Mouse (Mus musculus): ENCODE data around the gene Psma4. TPM values are rescaled to one million over a fixed set of nuclear protein-coding genes. Genes with fewer than 3 reads are reported as not detected.
A peak's percentile ranks its signal among the peaks of the same experiment; 100 is the strongest.

Psma4 gene
- polyA plus RNA-seq, 1 experiment from 2014 or later = 272 TPM

GRCm38 (mm10) chr9:54969972-54970637 is 19.5 kb downstream of the Psma4 start:
- Histone ChIP-seq H3K9ac (replicated peaks; ENCODE audit: low read depth, low read length) (no peak overlapping the region), H3K4me3 (ENCODE audit: low read depth, low read length) (no peak overlapping the region), H3K27me3 (ENCODE audit: control insufficient read depth, insufficient read depth, low read length) (no peaks in the 10 kb centered on the region), H3K27ac (ENCODE audit: low read depth, low read length) (no peak overlapping the region), H3K36me3 (ENCODE audit: control insufficient read depth, insufficient read depth, low read length) (no peaks in the 10 kb centered on the region), H3K4me1 (ENCODE audit: control insufficient read depth, insufficient read depth, low read length) (no peaks in the 10 kb centered on the region), H3K4me2 (ENCODE audit: low read depth, low read length) (no peak overlapping the region), H3K9me3 (ENCODE audit: control insufficient read depth, low read length) (no peaks in the 10 kb centered on the region)
- no peak for ATAC-seq (ENCODE audit: low read depth)
- 71% methylated on average over 8 of the region's 8 CpGs for WGBS

- Histone ChIP-seq H3K4me1 (ENCODE audit: control insufficient read depth, insufficient read depth, low read length) (peaks cover 7% of the 10 kb centered on the region; the same call in 1 of the 2 replicates), H3K27ac (ENCODE audit: low read depth, low read length) (no peak within 1 kb of the TSS), H3K4me2 (ENCODE audit: low read depth, low read length) (peak within 1 kb of the TSS; percentile 78), H3K36me3 (ENCODE audit: control insufficient read depth, insufficient read depth, low read length) (no peaks in the 10 kb centered on the region), H3K9me3 (ENCODE audit: control insufficient read depth, low read length) (no peaks in the 10 kb centered on the region), H3K4me3 (ENCODE audit: low read depth, low read length) (peak within 1 kb of the TSS; percentile 62), H3K27me3 (ENCODE audit: control insufficient read depth, insufficient read depth, low read length) (peaks cover 13% of the 10 kb centered on the region), H3K9ac (replicated peaks; ENCODE audit: low read depth, low read length) (peak within 1 kb of the TSS; percentile 59)
- ATAC-seq (ENCODE audit: low read depth) = 0 out of 2 replicates have a peak, but pooled peaks have one; percentile 15
- WGBS = 42% methylated on average over 8 of the region's 8 CpGs
Measured at GRCm38 (mm10) chr9:54980674-54981073, 30.1 kb downstream of the Psma4 start, which contains the start of gene Chrna5. Gene Chrna5, plus strand, starts transcription at chr9:54980880.

- Histone ChIP-seq H3K4me3 (ENCODE audit: low read depth, low read length) (peak overlapping the region; percentile 62), H3K9me3 (ENCODE audit: control insufficient read depth, low read length) (no peaks in the 10 kb centered on the region), H3K27ac (ENCODE audit: low read depth, low read length) (no peak overlapping the region), H3K4me1 (ENCODE audit: control insufficient read depth, insufficient read depth, low read length) (peaks cover 7% of the 10 kb centered on the region; the same call in 1 of the 2 replicates), H3K9ac (replicated peaks; ENCODE audit: low read depth, low read length) (peak overlapping the region; percentile 59), H3K36me3 (ENCODE audit: control insufficient read depth, insufficient read depth, low read length) (no peaks in the 10 kb centered on the region), H3K4me2 (ENCODE audit: low read depth, low read length) (peak overlapping the region; percentile 78), H3K27me3 (ENCODE audit: control insufficient read depth, insufficient read depth, low read length) (peaks cover 13% of the 10 kb centered on the region)
- under 1% methylated on average over 55 of the region's 85 CpGs for WGBS
- ATAC-seq (ENCODE audit: low read depth) = peak; percentile 90
Measured at GRCm38 (mm10) chr9:54981291-54982191, 31.0 kb downstream of the Psma4 start.

- Histone ChIP-seq H3K27me3 (ENCODE audit: control insufficient read depth, insufficient read depth, low read length) (peaks cover 13% of the 10 kb centered on the region), H3K4me2 (ENCODE audit: low read depth, low read length) (peak overlapping the region; percentile 78), H3K4me3 (ENCODE audit: low read depth, low read length) (peak overlapping the region; percentile 62; the same call in 1 of the 2 replicates), H3K27ac (ENCODE audit: low read depth, low read length) (no peak overlapping the region), H3K9ac (replicated peaks; ENCODE audit: low read depth, low read length) (0 out of 2 replicates have a peak overlapping the region, but pooled peaks have one; percentile 3), H3K9me3 (ENCODE audit: control insufficient read depth, low read length) (no peaks in the 10 kb centered on the region), H3K36me3 (ENCODE audit: control insufficient read depth, insufficient read depth, low read length) (no peaks in the 10 kb centered on the region), H3K4me1 (ENCODE audit: control insufficient read depth, insufficient read depth, low read length) (peaks cover 7% of the 10 kb centered on the region; the same call in 1 of the 2 replicates)
- WGBS = 4% methylated on average over 7 of the region's 7 CpGs
- no peak for ATAC-seq (ENCODE audit: low read depth)
Measured at GRCm38 (mm10) chr9:54982401-54982800, 31.8 kb downstream of the Psma4 start.

- no peak for ATAC-seq (ENCODE audit: low read depth)
- Histone ChIP-seq H3K4me3 (ENCODE audit: low read depth, low read length) (no peak overlapping the region), H3K4me1 (ENCODE audit: control insufficient read depth, insufficient read depth, low read length) (no peaks in the 10 kb centered on the region), H3K36me3 (ENCODE audit: control insufficient read depth, insufficient read depth, low read length) (no peaks in the 10 kb centered on the region), H3K27me3 (ENCODE audit: control insufficient read depth, insufficient read depth, low read length) (no peaks in the 10 kb centered on the region), H3K27ac (ENCODE audit: low read depth, low read length) (no peak overlapping the region), H3K9me3 (ENCODE audit: control insufficient read depth, low read length) (no peaks in the 10 kb centered on the region), H3K4me2 (ENCODE audit: low read depth, low read length) (no peak overlapping the region), H3K9ac (replicated peaks; ENCODE audit: low read depth, low read length) (no peak overlapping the region)
- 85% methylated on average over 3 of the region's 3 CpGs for WGBS
Measured at GRCm38 (mm10) chr9:54990362-54990761, 39.8 kb downstream of the Psma4 start.

GRCm38 (mm10) chr9:54994381-54994780 is 43.8 kb downstream of the Psma4 start:
- 48% methylated on average over 3 of the region's 3 CpGs for WGBS
- Histone ChIP-seq H3K4me3 (ENCODE audit: low read depth, low read length) (no peak overlapping the region), H3K27ac (ENCODE audit: low read depth, low read length) (no peak overlapping the region), H3K9me3 (ENCODE audit: control insufficient read depth, low read length) (no peaks in the 10 kb centered on the region), H3K4me1 (ENCODE audit: control insufficient read depth, insufficient read depth, low read length) (no peaks in the 10 kb centered on the region), H3K9ac (replicated peaks; ENCODE audit: low read depth, low read length) (no peak overlapping the region), H3K36me3 (ENCODE audit: control insufficient read depth, insufficient read depth, low read length) (no peaks in the 10 kb centered on the region), H3K27me3 (ENCODE audit: control insufficient read depth, insufficient read depth, low read length) (no peaks in the 10 kb centered on the region), H3K4me2 (ENCODE audit: low read depth, low read length) (no peak overlapping the region)
- ATAC-seq (ENCODE audit: low read depth) = no peak

GRCm38 (mm10) chr9:54995645-54996044 is 45.1 kb downstream of the Psma4 start:
- Histone ChIP-seq H3K27me3 (ENCODE audit: control insufficient read depth, insufficient read depth, low read length) (no peaks in the 10 kb centered on the region), H3K4me3 (ENCODE audit: low read depth, low read length) (no peak overlapping the region), H3K36me3 (ENCODE audit: control insufficient read depth, insufficient read depth, low read length) (no peaks in the 10 kb centered on the region), H3K9ac (replicated peaks; ENCODE audit: low read depth, low read length) (no peak overlapping the region), H3K4me1 (ENCODE audit: control insufficient read depth, insufficient read depth, low read length) (no peaks in the 10 kb centered on the region), H3K27ac (ENCODE audit: low read depth, low read length) (no peak overlapping the region), H3K4me2 (ENCODE audit: low read depth, low read length) (no peak overlapping the region), H3K9me3 (ENCODE audit: control insufficient read depth, low read length) (no peaks in the 10 kb centered on the region)
- 87% methylated on average over 3 of the region's 3 CpGs for WGBS
- no peak for ATAC-seq (ENCODE audit: low read depth)

- no peaks in the 10 kb centered on the region for H3K9me3 ChIP-seq (ENCODE audit: control insufficient read depth, low read length)
- WGBS = 49% methylated on average over 4 of the region's 4 CpGs
- H3K4me2 ChIP-seq (ENCODE audit: low read depth, low read length) = no peak overlapping the region
- H3K27ac ChIP-seq (ENCODE audit: low read depth, low read length) = no peak overlapping the region
- no peaks in the 10 kb centered on the region for H3K27me3 ChIP-seq (ENCODE audit: control insufficient read depth, insufficient read depth, low read length)
- H3K36me3 ChIP-seq (ENCODE audit: control insufficient read depth, insufficient read depth, low read length) = no peaks in the 10 kb centered on the region
- H3K9ac ChIP-seq (replicated peaks; ENCODE audit: low read depth, low read length) = no peak overlapping the region
- no peaks in the 10 kb centered on the region for H3K4me1 ChIP-seq (ENCODE audit: control insufficient read depth, insufficient read depth, low read length)
- ATAC-seq (ENCODE audit: low read depth) = no peak
- no peak overlapping the region for H3K4me3 ChIP-seq (ENCODE audit: low read depth, low read length)
Measured at GRCm38 (mm10) chr9:55003609-55004008, 53.0 kb downstream of the Psma4 start.

All from neural tube, embryonic 14.5 days (tissue).